Mouse (Mus musculus) spleen, adult 2 months (tissue): ENCODE results near the gene Rela.

Experiments used
- CTCF ChIP-seq: fragments of 200-500 bp; IDR thresholded peaks from 2 replicates; pipeline ENCODE4 v1.5.1; 2011; ENCODE audit warnings: mild to moderate bottlenecking, inconsistent platforms; ENCODE audit not compliant: insufficient read depth, insufficient read length, insufficient replicate concordance; ENCODE audit errors: extremely low read depth
- POLR2A ChIP-seq: fragments of 200-500 bp; IDR thresholded peaks from 2 replicates; pipeline ENCODE4 v1.6.1; 2011; ENCODE audit warnings: low read depth, low read length, inconsistent platforms

DNA sequence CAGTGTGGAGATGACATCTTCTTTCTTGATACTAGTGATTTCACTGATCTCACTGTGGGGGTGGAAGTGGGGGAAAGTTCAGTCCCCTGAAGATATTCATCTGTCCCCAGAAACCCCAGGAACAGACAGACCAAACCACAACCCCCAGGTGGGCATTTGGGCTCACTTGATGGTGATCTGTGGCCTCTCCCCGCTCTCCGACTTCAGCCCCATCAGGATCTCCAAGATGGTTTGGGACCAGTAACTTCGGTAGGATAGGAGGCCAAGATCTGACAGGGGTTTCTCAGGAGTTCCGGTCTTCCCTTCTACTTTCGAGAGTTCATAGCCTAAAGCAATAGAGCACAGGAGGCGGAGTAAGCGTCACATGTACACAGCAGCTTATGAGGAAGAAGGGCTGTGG lies 33.6 kb upstream of the Rela start:
- TF ChIP-seq CTCF: no peak
- TF ChIP-seq POLR2A: no peak
